Mouse (Mus musculus): Measurements from ENCODE around the gene Epha7. TPM values are rescaled to one million over a fixed set of nuclear protein-coding genes. Genes with fewer than 3 reads are reported as not detected.

Gene Epha7
- polyA plus RNA-seq, 1 experiment from 2014 or later, result 30.9 TPM

GRCm38 (mm10) chr4:28823616-28824015, 10.7 kb downstream of the Epha7 start:
- H3K27me3 ChIP-seq (replicated peaks; ENCODE audit: control insufficient read depth, insufficient read depth, low read length), result no peaks in the 10 kb centered on the region
- peaks cover 5% of the 10 kb centered on the region; the same call in 1 of the 2 replicates for H3K36me3 ChIP-seq (ENCODE audit: control insufficient read depth, insufficient read depth, low read length)
- H3K4me1 ChIP-seq (ENCODE audit: control insufficient read depth, insufficient read depth, low read length), result peaks cover 4% of the 10 kb centered on the region; the same call in 1 of the 2 replicates
- H3K4me2 ChIP-seq (ENCODE audit: low read depth, low read length), result no peak overlapping the region
- ATAC-seq (ENCODE audit: low read depth) (no peak), DNase-seq (ENCODE audit: low spot score) (no peak)
- no peak overlapping the region for H3K9ac ChIP-seq (ENCODE audit: low read depth, low read length)
- no peaks in the 10 kb centered on the region for H3K9me3 ChIP-seq (ENCODE audit: control insufficient read depth, low read length)
- no peak overlapping the region for H3K4me3 ChIP-seq (ENCODE audit: low read depth, low read length)
- no peak overlapping the region for H3K27ac ChIP-seq (replicated peaks; ENCODE audit: low read depth, low read length)
- 54% methylated on average over 1 of the region's 1 CpGs for WGBS

- H3K36me3 ChIP-seq (ENCODE audit: control insufficient read depth, insufficient read depth, low read length), result peaks cover 5% of the 10 kb centered on the region; the same call in 1 of the 2 replicates
- WGBS, result 34% methylated on average over 7 of the region's 7 CpGs
- peak overlapping the region; percentile 16; the same call in 1 of the 2 replicates for H3K4me2 ChIP-seq (ENCODE audit: low read depth, low read length)
- H3K9ac ChIP-seq (ENCODE audit: low read depth, low read length), result no peak overlapping the region
- DNase-seq (ENCODE audit: low spot score) (peak; percentile 48), ATAC-seq (ENCODE audit: low read depth) (no peak)
- peaks cover 4% of the 10 kb centered on the region; the same call in 1 of the 2 replicates for H3K4me1 ChIP-seq (ENCODE audit: control insufficient read depth, insufficient read depth, low read length)
- no peaks in the 10 kb centered on the region for H3K9me3 ChIP-seq (ENCODE audit: control insufficient read depth, low read length)
- no peak overlapping the region; the same call in 1 of the 2 replicates for H3K27ac ChIP-seq (replicated peaks; ENCODE audit: low read depth, low read length)
- H3K4me3 ChIP-seq (ENCODE audit: low read depth, low read length), result no peak overlapping the region
- H3K27me3 ChIP-seq (replicated peaks; ENCODE audit: control insufficient read depth, insufficient read depth, low read length), result no peaks in the 10 kb centered on the region
Observed at GRCm38 (mm10) chr4:28824616-28825015, 11.7 kb downstream of the Epha7 start.

GRCm38 (mm10) chr4:28837669-28838068, 24.7 kb downstream of the Epha7 start:
- no peak for DNase-seq (ENCODE audit: low spot score)
- Histone ChIP-seq H3K27ac (replicated peaks; ENCODE audit: low read depth, low read length) (no peak overlapping the region), H3K9ac (ENCODE audit: low read depth, low read length) (no peak overlapping the region), H3K27me3 (replicated peaks; ENCODE audit: control insufficient read depth, insufficient read depth, low read length) (no peaks in the 10 kb centered on the region), H3K4me1 (ENCODE audit: control insufficient read depth, insufficient read depth, low read length) (no peaks in the 10 kb centered on the region), H3K36me3 (ENCODE audit: control insufficient read depth, insufficient read depth, low read length) (no peaks in the 10 kb centered on the region), H3K4me3 (ENCODE audit: low read depth, low read length) (no peak overlapping the region), H3K4me2 (ENCODE audit: low read depth, low read length) (no peak overlapping the region), H3K9me3 (ENCODE audit: control insufficient read depth, low read length) (no peaks in the 10 kb centered on the region)
- ATAC-seq (ENCODE audit: low read depth), result no peak
- 90% methylated on average over 3 of the region's 3 CpGs for WGBS

GRCm38 (mm10) chr4:28846311-28846710, 33.4 kb downstream of the Epha7 start:
- no peak overlapping the region for H3K9ac ChIP-seq (ENCODE audit: low read depth, low read length)
- WGBS, result 90% methylated on average over 4 of the region's 4 CpGs

GRCm38 (mm10) chr4:28850388-28850787, 37.5 kb downstream of the Epha7 start:
- WGBS, result 53% methylated on average over 2 of the region's 2 CpGs
- ATAC-seq (ENCODE audit: low read depth), result no peak
- H3K4me2 ChIP-seq (ENCODE audit: low read depth, low read length), result no peak overlapping the region

More at GRCm38 (mm10) chr4:28846311-28846710, 33.4 kb downstream of the Epha7 start:
- H3K27ac ChIP-seq (replicated peaks; ENCODE audit: low read depth, low read length), result no peak overlapping the region
- ATAC-seq (ENCODE audit: low read depth) (no peak), DNase-seq (ENCODE audit: low spot score) (no peak)
- no peaks in the 10 kb centered on the region for H3K4me1 ChIP-seq (ENCODE audit: control insufficient read depth, insufficient read depth, low read length)
- H3K9me3 ChIP-seq (ENCODE audit: control insufficient read depth, low read length), result no peaks in the 10 kb centered on the region
- H3K36me3 ChIP-seq (ENCODE audit: control insufficient read depth, insufficient read depth, low read length), result no peaks in the 10 kb centered on the region
- no peak overlapping the region for H3K4me3 ChIP-seq (ENCODE audit: low read depth, low read length)
- no peaks in the 10 kb centered on the region for H3K27me3 ChIP-seq (replicated peaks; ENCODE audit: control insufficient read depth, insufficient read depth, low read length)
- no peak overlapping the region for H3K4me2 ChIP-seq (ENCODE audit: low read depth, low read length)

GRCm38 (mm10) chr4:28862845-28863666, 50.1 kb downstream of the Epha7 start:
- H3K27me3 ChIP-seq (replicated peaks; ENCODE audit: control insufficient read depth, insufficient read depth, low read length), result no peaks in the 10 kb centered on the region
- H3K9ac ChIP-seq (ENCODE audit: low read depth, low read length), result no peak overlapping the region
- H3K4me3 ChIP-seq (ENCODE audit: low read depth, low read length), result no peak overlapping the region
- H3K27ac ChIP-seq (replicated peaks; ENCODE audit: low read depth, low read length), result no peak overlapping the region; the same call in 1 of the 2 replicates
- H3K4me2 ChIP-seq (ENCODE audit: low read depth, low read length), result no peak overlapping the region
- ATAC-seq (ENCODE audit: low read depth), result peak; percentile 84
- no peaks in the 10 kb centered on the region for H3K9me3 ChIP-seq (ENCODE audit: control insufficient read depth, low read length)
- 31% methylated on average over 6 of the region's 6 CpGs for WGBS
- H3K4me1 ChIP-seq (ENCODE audit: control insufficient read depth, insufficient read depth, low read length), result no peaks in the 10 kb centered on the region
- DNase-seq (ENCODE audit: low spot score), result peak; percentile 81
- no peaks in the 10 kb centered on the region for H3K36me3 ChIP-seq (ENCODE audit: control insufficient read depth, insufficient read depth, low read length)

More at GRCm38 (mm10) chr4:28850388-28850787, 37.5 kb downstream of the Epha7 start:
- Histone ChIP-seq H3K27me3 (replicated peaks; ENCODE audit: control insufficient read depth, insufficient read depth, low read length) (no peaks in the 10 kb centered on the region), H3K4me1 (ENCODE audit: control insufficient read depth, insufficient read depth, low read length) (no peaks in the 10 kb centered on the region), H3K9ac (ENCODE audit: low read depth, low read length) (no peak overlapping the region), H3K27ac (replicated peaks; ENCODE audit: low read depth, low read length) (no peak overlapping the region), H3K9me3 (ENCODE audit: control insufficient read depth, low read length) (no peaks in the 10 kb centered on the region), H3K36me3 (ENCODE audit: control insufficient read depth, insufficient read depth, low read length) (no peaks in the 10 kb centered on the region), H3K4me3 (ENCODE audit: low read depth, low read length) (no peak overlapping the region)
- no peak for DNase-seq (ENCODE audit: low spot score)

- DNase-seq (ENCODE audit: low spot score), result no peak
- no peak for ATAC-seq (ENCODE audit: low read depth)
- no peak overlapping the region for H3K4me2 ChIP-seq (ENCODE audit: low read depth, low read length)
- no peak overlapping the region for H3K4me3 ChIP-seq (ENCODE audit: low read depth, low read length)
- WGBS, result 25% methylated on average over 2 of the region's 2 CpGs
- no peak overlapping the region for H3K9ac ChIP-seq (ENCODE audit: low read depth, low read length)
- 0 out of 2 replicates have a peak, but pooled peaks cover under 1% of the 10 kb centered on the region for H3K36me3 ChIP-seq (ENCODE audit: control insufficient read depth, insufficient read depth, low read length)
- no peaks in the 10 kb centered on the region for H3K4me1 ChIP-seq (ENCODE audit: control insufficient read depth, insufficient read depth, low read length)
- H3K9me3 ChIP-seq (ENCODE audit: control insufficient read depth, low read length), result no peaks in the 10 kb centered on the region
- H3K27me3 ChIP-seq (replicated peaks; ENCODE audit: control insufficient read depth, insufficient read depth, low read length), result no peaks in the 10 kb centered on the region
- no peak overlapping the region for H3K27ac ChIP-seq (replicated peaks; ENCODE audit: low read depth, low read length)
Observed at GRCm38 (mm10) chr4:28866411-28866810, 53.5 kb downstream of the Epha7 start.

GRCm38 (mm10) chr4:28871615-28872014, 58.7 kb downstream of the Epha7 start:
- 90% methylated on average over 11 of the region's 11 CpGs for WGBS
- H3K9ac ChIP-seq (ENCODE audit: low read depth, low read length), result no peak overlapping the region

More at GRCm38 (mm10) chr4:28871615-28872014, 58.7 kb downstream of the Epha7 start:
- no peak overlapping the region for H3K27ac ChIP-seq (replicated peaks; ENCODE audit: low read depth, low read length)
- H3K4me1 ChIP-seq (ENCODE audit: control insufficient read depth, insufficient read depth, low read length), result no peaks in the 10 kb centered on the region
- DNase-seq (ENCODE audit: low spot score), result no peak
- H3K36me3 ChIP-seq (ENCODE audit: control insufficient read depth, insufficient read depth, low read length), result peaks cover 11% of the 10 kb centered on the region
- H3K27me3 ChIP-seq (replicated peaks; ENCODE audit: control insufficient read depth, insufficient read depth, low read length), result no peaks in the 10 kb centered on the region
- no peaks in the 10 kb centered on the region for H3K9me3 ChIP-seq (ENCODE audit: control insufficient read depth, low read length)
- H3K4me3 ChIP-seq (ENCODE audit: low read depth, low read length), result no peak overlapping the region
- no peak overlapping the region for H3K4me2 ChIP-seq (ENCODE audit: low read depth, low read length)
- ATAC-seq (ENCODE audit: low read depth), result no peak

All from embryonic facial prominence, embryonic 14.5 days (tissue).